Mouse (Mus musculus): Measurements from ENCODE around the gene Oma1. TPM values are rescaled to one million over a fixed set of nuclear protein-coding genes. Genes with fewer than 3 reads are reported as not detected.

Gene Oma1
- total and polyA plus RNA-seq, 2 experiments from 2014 or later: 19.0 to 20.3 TPM

GRCm38 (mm10) chr4:103341620-103342019 is 28.0 kb downstream of the Oma1 start:
- Histone ChIP-seq H3K36me3 (replicated peaks; ENCODE audit: control insufficient read depth, insufficient read depth, low read length) (no peaks in the 10 kb centered on the region), H3K4me2 (ENCODE audit: low read depth, low read length) (no peak overlapping the region), H3K9ac (replicated peaks; ENCODE audit: low read depth, low read length) (no peak overlapping the region), H3K27me3 (ENCODE audit: control insufficient read depth, insufficient read depth, low read length) (no peaks in the 10 kb centered on the region), H3K9me3 (replicated peaks; ENCODE audit: control insufficient read depth, low read length) (no peaks in the 10 kb centered on the region), H3K4me3 (ENCODE audit: low read depth, low read length) (no peak overlapping the region), H3K4me1 (ENCODE audit: control insufficient read depth, insufficient read depth) (no peaks in the 10 kb centered on the region), H3K27ac (ENCODE audit: low read depth) (no peak overlapping the region)
- TF ChIP-seq CTCF (IDR thresholded peaks at IDR 0.05; ENCODE audit: low read depth) (no peak), EP300 (IDR thresholded peaks at IDR 0.05; ENCODE audit: low read depth) (no peak)
- ATAC-seq (ENCODE audit: insufficient read depth, low read depth) (no peak), DNase-seq (ENCODE audit: low spot score) (no peak)
- 77% methylated on average over 4 of the region's 4 CpGs for WGBS

GRCm38 (mm10) chr4:103346058-103346457 is 32.4 kb downstream of the Oma1 start:
- no peaks in the 10 kb centered on the region for H3K27me3 ChIP-seq (ENCODE audit: control insufficient read depth, insufficient read depth, low read length)
- ATAC-seq (ENCODE audit: insufficient read depth, low read depth): no peak

GRCm38 (mm10) chr4:103346849-103347248 is 33.2 kb downstream of the Oma1 start:
- Histone ChIP-seq H3K27ac (ENCODE audit: low read depth) (no peak overlapping the region), H3K4me3 (ENCODE audit: low read depth, low read length) (no peak overlapping the region), H3K36me3 (replicated peaks; ENCODE audit: control insufficient read depth, insufficient read depth, low read length) (no peaks in the 10 kb centered on the region; the same call in 1 of the 2 replicates), H3K4me1 (ENCODE audit: control insufficient read depth, insufficient read depth) (no peaks in the 10 kb centered on the region), H3K9ac (replicated peaks; ENCODE audit: low read depth, low read length) (no peak overlapping the region), H3K27me3 (ENCODE audit: control insufficient read depth, insufficient read depth, low read length) (no peaks in the 10 kb centered on the region), H3K9me3 (replicated peaks; ENCODE audit: control insufficient read depth, low read length) (no peaks in the 10 kb centered on the region), H3K4me2 (ENCODE audit: low read depth, low read length) (no peak overlapping the region)
- WGBS: 71% methylated on average over 5 of the region's 5 CpGs
- DNase-seq (ENCODE audit: low spot score) (no peak), ATAC-seq (ENCODE audit: insufficient read depth, low read depth) (no peak)
- TF ChIP-seq EP300 (IDR thresholded peaks at IDR 0.05; ENCODE audit: low read depth) (no peak), CTCF (IDR thresholded peaks at IDR 0.05; ENCODE audit: low read depth) (no peak)

More at GRCm38 (mm10) chr4:103346058-103346457, 32.4 kb downstream of the Oma1 start:
- H3K9ac ChIP-seq (replicated peaks; ENCODE audit: low read depth, low read length): no peak overlapping the region
- no peak for TF ChIP-seq EP300 (IDR thresholded peaks at IDR 0.05; ENCODE audit: low read depth)
- peak; percentile 70 for TF ChIP-seq CTCF (IDR thresholded peaks at IDR 0.05; ENCODE audit: low read depth)
- no peaks in the 10 kb centered on the region for H3K4me1 ChIP-seq (ENCODE audit: control insufficient read depth, insufficient read depth)
- H3K4me3 ChIP-seq (ENCODE audit: low read depth, low read length): no peak overlapping the region
- no peak overlapping the region for H3K27ac ChIP-seq (ENCODE audit: low read depth)
- H3K4me2 ChIP-seq (ENCODE audit: low read depth, low read length): no peak overlapping the region
- 41% methylated on average over 2 of the region's 2 CpGs for WGBS
- H3K9me3 ChIP-seq (replicated peaks; ENCODE audit: control insufficient read depth, low read length): no peaks in the 10 kb centered on the region
- H3K36me3 ChIP-seq (replicated peaks; ENCODE audit: control insufficient read depth, insufficient read depth, low read length): no peaks in the 10 kb centered on the region; the same call in 1 of the 2 replicates
- peak; percentile 52 for DNase-seq (ENCODE audit: low spot score)

- ATAC-seq (ENCODE audit: insufficient read depth, low read depth) (no peak), DNase-seq (ENCODE audit: low spot score) (no peak)
- Histone ChIP-seq H3K9ac (replicated peaks; ENCODE audit: low read depth, low read length) (no peak overlapping the region), H3K4me1 (ENCODE audit: control insufficient read depth, insufficient read depth) (no peaks in the 10 kb centered on the region), H3K36me3 (replicated peaks; ENCODE audit: control insufficient read depth, insufficient read depth, low read length) (no peaks in the 10 kb centered on the region; the same call in 1 of the 2 replicates), H3K27me3 (ENCODE audit: control insufficient read depth, insufficient read depth, low read length) (no peaks in the 10 kb centered on the region), H3K9me3 (replicated peaks; ENCODE audit: control insufficient read depth, low read length) (no peaks in the 10 kb centered on the region), H3K27ac (ENCODE audit: low read depth) (no peak overlapping the region), H3K4me2 (ENCODE audit: low read depth, low read length) (no peak overlapping the region), H3K4me3 (ENCODE audit: low read depth, low read length) (no peak overlapping the region)
- TF ChIP-seq CTCF (IDR thresholded peaks at IDR 0.05; ENCODE audit: low read depth) (peak; percentile 18; the same call in 1 of the 2 replicates), EP300 (IDR thresholded peaks at IDR 0.05; ENCODE audit: low read depth) (no peak)
- 91% methylated on average over 4 of the region's 4 CpGs for WGBS
Measured at GRCm38 (mm10) chr4:103349219-103349618, 35.6 kb downstream of the Oma1 start.

GRCm38 (mm10) chr4:103352926-103353325 is 39.3 kb downstream of the Oma1 start:
- no peak overlapping the region for H3K4me2 ChIP-seq (ENCODE audit: low read depth, low read length)
- no peak overlapping the region for H3K4me3 ChIP-seq (ENCODE audit: low read depth, low read length)
- H3K9ac ChIP-seq (replicated peaks; ENCODE audit: low read depth, low read length): no peak overlapping the region
- WGBS: 80% methylated on average over 5 of the region's 5 CpGs
- DNase-seq (ENCODE audit: low spot score) (no peak), ATAC-seq (ENCODE audit: insufficient read depth, low read depth) (no peak)
- H3K27me3 ChIP-seq (ENCODE audit: control insufficient read depth, insufficient read depth, low read length): no peaks in the 10 kb centered on the region
- no peaks in the 10 kb centered on the region; the same call in 1 of the 2 replicates for H3K36me3 ChIP-seq (replicated peaks; ENCODE audit: control insufficient read depth, insufficient read depth, low read length)
- no peaks in the 10 kb centered on the region for H3K9me3 ChIP-seq (replicated peaks; ENCODE audit: control insufficient read depth, low read length)
- no peak overlapping the region for H3K27ac ChIP-seq (ENCODE audit: low read depth)
- no peak for TF ChIP-seq CTCF (IDR thresholded peaks at IDR 0.05; ENCODE audit: low read depth)
- no peak for TF ChIP-seq EP300 (IDR thresholded peaks at IDR 0.05; ENCODE audit: low read depth)
- no peaks in the 10 kb centered on the region for H3K4me1 ChIP-seq (ENCODE audit: control insufficient read depth, insufficient read depth)

GRCm38 (mm10) chr4:103357457-103357856 is 43.8 kb downstream of the Oma1 start:
- Histone ChIP-seq H3K9ac (replicated peaks; ENCODE audit: low read depth, low read length) (no peak overlapping the region), H3K27me3 (ENCODE audit: control insufficient read depth, insufficient read depth, low read length) (no peaks in the 10 kb centered on the region), H3K4me3 (ENCODE audit: low read depth, low read length) (no peak overlapping the region), H3K4me1 (ENCODE audit: control insufficient read depth, insufficient read depth) (no peaks in the 10 kb centered on the region), H3K36me3 (replicated peaks; ENCODE audit: control insufficient read depth, insufficient read depth, low read length) (no peaks in the 10 kb centered on the region), H3K4me2 (ENCODE audit: low read depth, low read length) (no peak overlapping the region), H3K9me3 (replicated peaks; ENCODE audit: control insufficient read depth, low read length) (no peaks in the 10 kb centered on the region), H3K27ac (ENCODE audit: low read depth) (no peak overlapping the region)
- DNase-seq (ENCODE audit: low spot score) (no peak), ATAC-seq (ENCODE audit: insufficient read depth, low read depth) (no peak)
- TF ChIP-seq EP300 (IDR thresholded peaks at IDR 0.05; ENCODE audit: low read depth): no peak
- TF ChIP-seq CTCF (IDR thresholded peaks at IDR 0.05; ENCODE audit: low read depth): no peak
- WGBS: 92% methylated on average over 3 of the region's 3 CpGs

All from heart, postnatal 0 days (tissue).